Mouse (Mus musculus): ENCODE measurements around the gene Dyrk1a. TPM values are rescaled to one million over a fixed set of nuclear protein-coding genes. Genes with fewer than 3 reads are reported as not detected.
A peak's percentile ranks its signal among the peaks of the same experiment; 100 is the strongest.

The Dyrk1a gene
- polyA plus RNA-seq (2015; fragmentation: Nextera tagmentation; extraction: Ambion mirVana): 12.0 and 12.4 TPM in 2 replicates

DNA sequence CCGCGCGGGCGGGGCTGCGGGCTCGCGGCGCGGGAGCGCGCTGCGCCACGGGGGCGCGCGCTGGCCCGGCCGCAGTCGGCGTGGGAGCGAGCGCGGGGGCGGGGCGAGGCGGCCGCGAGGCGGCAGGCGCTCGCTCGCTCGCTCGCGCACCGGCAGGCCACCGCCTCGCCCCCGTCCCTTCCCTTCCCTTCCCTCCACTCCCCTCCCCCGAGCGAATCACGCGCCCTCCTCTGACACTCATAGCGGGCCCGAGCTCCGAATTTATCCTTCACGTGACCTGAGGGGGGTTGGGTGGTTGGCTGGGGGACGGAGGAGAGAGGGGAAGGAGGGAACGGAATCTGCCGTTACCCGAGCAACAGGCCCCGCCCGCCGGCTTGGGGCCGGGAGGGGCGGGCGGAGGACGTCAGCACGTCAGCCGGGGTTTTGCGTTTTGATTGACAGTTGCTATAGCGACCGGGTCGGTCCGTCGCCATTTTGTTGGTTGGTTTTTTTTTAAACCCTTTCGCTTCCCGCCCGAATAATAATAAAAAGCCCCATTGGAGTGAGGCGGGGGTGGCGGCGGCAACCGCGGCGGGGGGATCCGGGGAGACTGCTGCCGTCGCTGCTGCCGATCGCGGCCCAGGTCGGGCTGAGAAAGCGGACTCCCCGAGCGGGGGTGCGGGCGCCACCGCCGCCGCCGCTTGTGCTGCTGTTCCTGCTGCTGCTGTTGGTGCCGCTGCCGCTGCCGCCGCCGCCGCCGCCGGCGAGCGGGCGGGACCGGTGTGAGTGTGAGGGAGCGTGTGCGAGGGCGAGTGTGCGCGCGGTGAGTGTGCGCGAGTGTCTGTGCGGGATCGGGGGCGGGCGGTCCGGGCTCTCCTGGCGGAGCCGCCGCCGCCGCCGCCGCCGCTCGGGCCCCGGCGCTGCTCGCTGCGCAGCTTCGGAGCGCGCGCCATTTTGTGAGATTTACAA is at the start of gene Dyrk1a:
Gene Dyrk1a (plus strand): TSS at position 782 of the 948 bp plus-strand sequence.
- H3K9me3 ChIP-seq (replicated peaks; ENCODE audit: control insufficient read depth, low read length, poor library complexity, severe bottlenecking): no peaks in the 10 kb centered on the region
- WGBS: 0% methylated on average over 56 of the region's 133 CpGs
- no peaks in the 10 kb centered on the region for H3K27me3 ChIP-seq (ENCODE audit: control insufficient read depth, insufficient read depth, low read depth, low read length)
- peak; percentile 92 for ATAC-seq
- peak within 1 kb of the TSS; percentile 98 for H3K9ac ChIP-seq (ENCODE audit: low read depth, low read length)
- peak within 1 kb of the TSS; percentile 99 for H3K4me3 ChIP-seq (ENCODE audit: low read depth, low read length)
- no peaks in the 10 kb centered on the region for H3K36me3 ChIP-seq (ENCODE audit: control insufficient read depth, insufficient read depth, low read length)
- H3K4me1 ChIP-seq (ENCODE audit: control insufficient read depth, insufficient read depth, low read length): peaks cover 26% of the 10 kb centered on the region
- peak within 1 kb of the TSS; percentile 100 for H3K27ac ChIP-seq (ENCODE audit: low read length)
- H3K4me2 ChIP-seq (ENCODE audit: low read length): peak within 1 kb of the TSS; percentile 93

DNA sequence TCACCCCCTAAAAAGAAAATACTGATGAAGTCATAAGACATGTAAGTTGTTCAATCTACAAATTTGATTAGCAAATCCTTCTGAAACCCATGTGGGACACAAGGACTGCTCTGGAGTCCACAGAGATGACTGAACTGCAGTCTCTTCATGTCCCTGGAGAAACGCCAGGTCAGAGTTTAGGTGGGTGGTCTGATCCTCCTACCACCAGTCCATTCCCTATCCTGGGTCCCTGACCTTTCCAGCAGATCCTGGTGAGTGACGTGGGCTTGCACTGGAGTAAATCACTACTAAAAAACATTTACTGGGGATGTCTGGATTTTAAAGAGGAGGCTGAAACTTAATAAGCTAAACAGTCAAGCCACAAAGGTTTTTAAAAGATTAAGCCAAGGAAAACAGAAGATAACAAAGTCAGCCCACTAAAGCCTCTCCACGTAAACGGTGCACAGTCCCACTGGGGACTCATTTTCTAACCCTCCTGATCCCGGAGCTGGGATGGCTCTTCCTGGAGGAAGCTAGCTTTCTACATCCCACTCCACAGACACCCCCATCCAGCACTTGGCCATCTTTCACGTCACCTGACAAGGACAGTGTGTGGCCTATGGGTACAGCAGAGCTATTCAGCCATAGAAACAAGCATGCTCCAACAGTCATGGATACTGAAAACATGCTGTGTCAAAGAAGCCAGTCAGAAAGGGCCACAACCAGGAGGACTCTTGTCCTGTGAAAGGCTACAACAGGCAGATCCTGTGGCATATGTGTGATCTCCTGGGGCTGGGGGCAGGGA is 46.0 kb upstream of the Dyrk1a start:
- no peak overlapping the region for H3K4me2 ChIP-seq (ENCODE audit: low read length)
- no peaks in the 10 kb centered on the region for H3K9me3 ChIP-seq (replicated peaks; ENCODE audit: control insufficient read depth, low read length, poor library complexity, severe bottlenecking)
- H3K27ac ChIP-seq (ENCODE audit: low read length): no peak overlapping the region
- H3K4me1 ChIP-seq (ENCODE audit: control insufficient read depth, insufficient read depth, low read length): peaks cover 23% of the 10 kb centered on the region
- no peaks in the 10 kb centered on the region for H3K36me3 ChIP-seq (ENCODE audit: control insufficient read depth, insufficient read depth, low read length)
- no peak overlapping the region for H3K4me3 ChIP-seq (ENCODE audit: low read depth, low read length)
- no peaks in the 10 kb centered on the region for H3K27me3 ChIP-seq (ENCODE audit: control insufficient read depth, insufficient read depth, low read depth, low read length)
- 69% methylated on average over 6 of the region's 6 CpGs for WGBS
- ATAC-seq: no peak
- H3K9ac ChIP-seq (ENCODE audit: low read depth, low read length): no peak overlapping the region

DNA sequence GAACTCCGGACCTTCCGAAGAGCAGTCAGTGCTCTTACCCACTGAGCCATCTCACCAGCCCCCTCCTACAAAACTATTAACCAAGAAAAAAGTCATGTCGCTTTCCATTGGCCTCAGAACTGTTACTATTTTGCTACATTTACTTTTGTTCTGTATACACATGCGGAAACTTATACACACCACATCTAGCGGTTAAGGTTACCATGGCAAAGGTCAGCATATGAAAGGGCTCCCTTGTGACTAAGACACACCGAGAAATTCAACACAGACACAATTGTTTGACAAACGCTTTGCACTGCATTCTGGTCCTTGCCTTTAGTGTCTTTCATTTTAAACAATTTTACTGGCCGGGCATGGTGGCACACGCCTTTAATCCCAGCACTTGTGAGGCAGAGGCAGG is 45.1 kb upstream of the Dyrk1a start:
- Histone ChIP-seq H3K36me3 (ENCODE audit: control insufficient read depth, insufficient read depth, low read length) (no peaks in the 10 kb centered on the region), H3K27me3 (ENCODE audit: control insufficient read depth, insufficient read depth, low read depth, low read length) (no peaks in the 10 kb centered on the region), H3K4me2 (ENCODE audit: low read length) (no peak overlapping the region), H3K4me1 (ENCODE audit: control insufficient read depth, insufficient read depth, low read length) (peaks cover 23% of the 10 kb centered on the region), H3K9ac (ENCODE audit: low read depth, low read length) (no peak overlapping the region), H3K27ac (ENCODE audit: low read length) (no peak overlapping the region), H3K4me3 (ENCODE audit: low read depth, low read length) (no peak overlapping the region), H3K9me3 (replicated peaks; ENCODE audit: control insufficient read depth, low read length, poor library complexity, severe bottlenecking) (no peaks in the 10 kb centered on the region)
- ATAC-seq: no peak
- 82% methylated on average over 9 of the region's 9 CpGs for WGBS

DNA sequence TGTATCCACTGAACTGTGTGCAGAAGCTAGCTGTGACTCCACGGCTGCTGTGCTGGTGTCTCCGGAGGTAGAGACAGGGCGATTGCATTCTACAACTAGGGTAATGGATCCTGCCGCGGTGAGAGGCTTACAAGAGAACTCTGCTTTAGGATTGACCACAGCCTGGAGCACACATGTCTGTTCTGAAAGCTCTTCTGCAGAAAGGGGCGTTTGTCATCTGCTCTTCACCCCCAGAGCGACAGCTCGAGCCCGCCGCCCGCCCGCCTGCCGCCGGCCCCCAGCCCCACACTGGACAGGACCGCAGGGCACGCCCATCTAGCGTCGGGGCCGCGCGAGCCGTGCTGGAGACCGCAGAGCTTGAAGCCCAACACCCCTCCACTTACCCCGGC is 43.9 kb upstream of the Dyrk1a start:
- Histone ChIP-seq H3K27ac (ENCODE audit: low read length) (peak overlapping the region; percentile 86), H3K4me1 (ENCODE audit: control insufficient read depth, insufficient read depth, low read length) (peaks cover 23% of the 10 kb centered on the region), H3K27me3 (ENCODE audit: control insufficient read depth, insufficient read depth, low read depth, low read length) (no peaks in the 10 kb centered on the region), H3K9me3 (replicated peaks; ENCODE audit: control insufficient read depth, low read length, poor library complexity, severe bottlenecking) (no peaks in the 10 kb centered on the region), H3K9ac (ENCODE audit: low read depth, low read length) (peak overlapping the region; percentile 67), H3K4me2 (ENCODE audit: low read length) (peak overlapping the region; percentile 73), H3K4me3 (ENCODE audit: low read depth, low read length) (peak overlapping the region; percentile 68), H3K36me3 (ENCODE audit: control insufficient read depth, insufficient read depth, low read length) (no peaks in the 10 kb centered on the region)
- 0% methylated on average over 23 of the region's 24 CpGs for WGBS
- ATAC-seq: peak; percentile 84

DNA sequence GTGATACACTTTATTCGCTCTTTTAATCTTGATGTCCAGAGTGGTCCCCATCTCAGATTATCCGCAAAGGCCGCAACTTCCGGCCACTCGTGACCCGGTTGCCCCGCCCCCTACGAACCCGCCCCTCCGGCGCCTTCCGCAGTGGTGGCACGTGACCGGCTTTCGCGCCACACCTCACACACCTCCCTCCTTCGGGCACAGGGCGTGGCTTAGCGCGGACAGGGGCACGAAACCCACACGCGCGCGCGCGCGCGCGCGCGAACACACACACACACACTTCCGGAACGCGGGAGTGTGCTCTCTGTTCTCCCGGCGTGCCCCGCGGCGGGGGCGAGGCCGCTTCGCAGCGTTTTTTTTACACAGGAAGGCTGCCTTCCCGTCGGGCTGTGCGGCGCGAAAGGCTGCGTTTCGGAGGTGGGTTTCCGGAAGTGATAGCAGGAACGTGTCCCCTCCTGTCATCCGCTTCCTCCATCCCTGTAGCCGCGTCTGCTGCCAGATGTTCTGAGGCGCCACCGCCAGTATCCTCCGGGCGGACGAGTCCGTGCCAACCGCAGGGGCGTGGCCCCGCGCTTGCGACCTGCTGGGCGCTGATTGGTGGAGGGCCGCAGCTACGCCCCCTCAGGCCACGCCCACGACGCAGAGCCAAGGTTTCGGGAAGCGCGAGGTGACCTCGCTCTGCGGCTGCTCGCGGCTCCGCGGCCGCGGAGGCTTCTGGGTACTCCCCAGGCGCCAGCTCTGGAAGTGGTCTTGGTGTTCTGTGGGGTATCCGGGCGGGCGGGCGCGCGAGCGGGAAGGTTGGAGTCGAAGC is 43.3 kb upstream of the Dyrk1a start, which contains the start of gene Vps26c:
Gene Vps26c (minus strand): TSS at position 487 of the 808 bp plus-strand sequence.
- Histone ChIP-seq H3K4me1 (ENCODE audit: control insufficient read depth, insufficient read depth, low read length) (peaks cover 23% of the 10 kb centered on the region), H3K27ac (ENCODE audit: low read length) (peak within 1 kb of the TSS; percentile 86), H3K36me3 (ENCODE audit: control insufficient read depth, insufficient read depth, low read length) (no peaks in the 10 kb centered on the region), H3K27me3 (ENCODE audit: control insufficient read depth, insufficient read depth, low read depth, low read length) (no peaks in the 10 kb centered on the region), H3K4me2 (ENCODE audit: low read length) (peak within 1 kb of the TSS; percentile 73), H3K9me3 (replicated peaks; ENCODE audit: control insufficient read depth, low read length, poor library complexity, severe bottlenecking) (no peaks in the 10 kb centered on the region), H3K9ac (ENCODE audit: low read depth, low read length) (peak within 1 kb of the TSS; percentile 67), H3K4me3 (ENCODE audit: low read depth, low read length) (peak within 1 kb of the TSS; percentile 68)
- peak; percentile 92 for ATAC-seq
- WGBS: under 1% methylated on average over 93 of the region's 93 CpGs

DNA sequence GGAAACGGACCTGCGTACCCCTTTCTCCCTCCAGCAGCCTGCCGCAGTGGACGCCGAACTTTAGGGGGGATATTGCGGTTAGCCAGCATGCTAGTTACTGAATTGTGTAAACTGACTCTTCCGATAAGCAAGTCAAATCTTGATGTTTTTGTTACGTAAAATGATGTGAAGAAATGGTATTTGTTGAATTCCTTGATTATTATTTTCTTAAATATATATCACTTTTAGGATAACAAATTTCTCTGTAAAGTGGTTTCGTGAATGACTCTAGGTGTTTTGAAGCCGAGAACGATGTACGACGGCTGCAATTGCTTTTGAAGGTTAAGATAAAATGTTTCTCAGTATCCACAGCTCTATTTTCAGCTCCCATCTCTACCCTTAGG is 42.7 kb upstream of the Dyrk1a start:
- no peaks in the 10 kb centered on the region for H3K9me3 ChIP-seq (replicated peaks; ENCODE audit: control insufficient read depth, low read length, poor library complexity, severe bottlenecking)
- peak overlapping the region; percentile 86 for H3K27ac ChIP-seq (ENCODE audit: low read length)
- no peak for ATAC-seq
- H3K4me1 ChIP-seq (ENCODE audit: control insufficient read depth, insufficient read depth, low read length): peaks cover 23% of the 10 kb centered on the region
- WGBS: 6% methylated on average over 13 of the region's 13 CpGs
- peak overlapping the region; percentile 73 for H3K4me2 ChIP-seq (ENCODE audit: low read length)
- peak overlapping the region; percentile 67 for H3K9ac ChIP-seq (ENCODE audit: low read depth, low read length)
- no peaks in the 10 kb centered on the region for H3K27me3 ChIP-seq (ENCODE audit: control insufficient read depth, insufficient read depth, low read depth, low read length)
- no peaks in the 10 kb centered on the region for H3K36me3 ChIP-seq (ENCODE audit: control insufficient read depth, insufficient read depth, low read length)
- peak overlapping the region; percentile 68 for H3K4me3 ChIP-seq (ENCODE audit: low read depth, low read length)

DNA sequence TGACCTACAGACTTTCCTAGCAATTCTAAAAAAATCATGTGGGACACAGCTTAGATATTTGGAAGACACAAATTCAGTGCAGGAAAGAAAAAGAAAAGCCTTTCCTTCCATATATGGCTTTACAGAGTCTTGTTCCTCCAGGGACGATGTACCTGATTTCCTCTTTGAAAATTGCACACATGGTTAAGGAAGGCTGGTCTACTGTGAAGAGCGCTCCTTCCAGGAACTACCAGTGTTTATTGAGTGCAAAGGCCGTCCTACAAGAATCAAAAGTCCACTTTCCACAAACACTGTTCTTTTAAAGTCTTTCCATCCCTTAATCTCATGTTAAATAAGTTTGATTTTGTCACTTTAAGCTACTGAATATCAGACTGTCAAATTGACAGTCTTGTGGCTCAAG is 42.3 kb upstream of the Dyrk1a start:
- H3K9me3 ChIP-seq (replicated peaks; ENCODE audit: control insufficient read depth, low read length, poor library complexity, severe bottlenecking): no peaks in the 10 kb centered on the region
- WGBS: 67% methylated on average over 3 of the region's 3 CpGs
- ATAC-seq: no peak
- no peaks in the 10 kb centered on the region for H3K27me3 ChIP-seq (ENCODE audit: control insufficient read depth, insufficient read depth, low read depth, low read length)
- H3K4me2 ChIP-seq (ENCODE audit: low read length): peak overlapping the region; percentile 73
- no peaks in the 10 kb centered on the region for H3K36me3 ChIP-seq (ENCODE audit: control insufficient read depth, insufficient read depth, low read length)
- H3K4me1 ChIP-seq (ENCODE audit: control insufficient read depth, insufficient read depth, low read length): peaks cover 23% of the 10 kb centered on the region
- H3K9ac ChIP-seq (ENCODE audit: low read depth, low read length): peak overlapping the region; percentile 67
- H3K27ac ChIP-seq (ENCODE audit: low read length): peak overlapping the region; percentile 86
- H3K4me3 ChIP-seq (ENCODE audit: low read depth, low read length): peak overlapping the region; percentile 68

DNA sequence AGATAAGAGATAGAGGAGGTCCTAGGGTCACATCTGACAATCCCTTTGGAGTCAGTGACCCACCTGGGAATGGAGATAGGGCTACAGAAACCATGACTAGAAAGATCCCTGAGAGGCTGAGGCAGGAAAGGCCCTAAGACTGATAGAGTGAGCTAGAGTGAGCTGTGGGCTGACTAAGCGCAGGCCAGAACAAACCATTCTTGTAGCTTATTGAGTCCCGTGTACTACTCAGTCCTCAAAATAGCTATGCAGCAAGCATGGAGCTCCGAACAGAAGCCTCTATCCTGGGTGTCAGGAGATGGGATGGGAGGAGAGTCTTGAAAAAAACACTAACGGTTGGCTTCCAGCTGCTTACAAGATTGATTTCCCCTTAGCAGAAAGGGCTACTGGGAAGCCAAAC is 38.5 kb upstream of the Dyrk1a start:
- Histone ChIP-seq H3K4me1 (ENCODE audit: control insufficient read depth, insufficient read depth, low read length) (peaks cover 8% of the 10 kb centered on the region), H3K27me3 (ENCODE audit: control insufficient read depth, insufficient read depth, low read depth, low read length) (no peaks in the 10 kb centered on the region), H3K36me3 (ENCODE audit: control insufficient read depth, insufficient read depth, low read length) (no peaks in the 10 kb centered on the region), H3K4me2 (ENCODE audit: low read length) (no peak overlapping the region), H3K27ac (ENCODE audit: low read length) (no peak overlapping the region), H3K9me3 (replicated peaks; ENCODE audit: control insufficient read depth, low read length, poor library complexity, severe bottlenecking) (no peaks in the 10 kb centered on the region), H3K4me3 (ENCODE audit: low read depth, low read length) (no peak overlapping the region), H3K9ac (ENCODE audit: low read depth, low read length) (no peak overlapping the region)
- 85% methylated on average over 4 of the region's 4 CpGs for WGBS
- no peak for ATAC-seq

Measured in midbrain, embryonic 16.5 days (tissue).